Mouse (Mus musculus): ENCODE data around the gene Pacrg. TPM values are rescaled to one million over a fixed set of nuclear protein-coding genes. Genes with fewer than 3 reads are reported as not detected.

The Pacrg gene
- polyA plus RNA-seq, 1 experiment from 2014 or later, result 0.91 TPM

DNA sequence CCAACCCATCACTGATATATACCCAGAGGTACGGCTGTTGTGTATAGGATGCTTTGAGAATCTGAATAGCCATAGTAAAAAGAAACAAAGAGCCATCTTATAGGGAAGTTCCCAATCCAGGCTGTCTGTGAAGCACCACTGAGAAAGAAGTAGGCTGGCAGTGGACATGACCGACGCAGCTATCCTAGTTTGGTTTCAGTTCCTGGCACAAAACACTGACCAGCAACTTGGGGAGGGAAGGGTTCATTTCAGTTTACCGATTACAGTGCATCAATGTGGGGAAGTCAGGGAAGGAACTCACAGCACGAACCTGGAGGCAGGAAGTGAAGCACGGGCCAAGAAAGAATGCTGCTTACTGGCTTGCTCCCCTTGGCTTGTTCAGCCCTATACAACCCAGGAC, 456.7 kb downstream of the Pacrg start:
- no peak for DNase-seq (ENCODE audit: low spot score)

DNA sequence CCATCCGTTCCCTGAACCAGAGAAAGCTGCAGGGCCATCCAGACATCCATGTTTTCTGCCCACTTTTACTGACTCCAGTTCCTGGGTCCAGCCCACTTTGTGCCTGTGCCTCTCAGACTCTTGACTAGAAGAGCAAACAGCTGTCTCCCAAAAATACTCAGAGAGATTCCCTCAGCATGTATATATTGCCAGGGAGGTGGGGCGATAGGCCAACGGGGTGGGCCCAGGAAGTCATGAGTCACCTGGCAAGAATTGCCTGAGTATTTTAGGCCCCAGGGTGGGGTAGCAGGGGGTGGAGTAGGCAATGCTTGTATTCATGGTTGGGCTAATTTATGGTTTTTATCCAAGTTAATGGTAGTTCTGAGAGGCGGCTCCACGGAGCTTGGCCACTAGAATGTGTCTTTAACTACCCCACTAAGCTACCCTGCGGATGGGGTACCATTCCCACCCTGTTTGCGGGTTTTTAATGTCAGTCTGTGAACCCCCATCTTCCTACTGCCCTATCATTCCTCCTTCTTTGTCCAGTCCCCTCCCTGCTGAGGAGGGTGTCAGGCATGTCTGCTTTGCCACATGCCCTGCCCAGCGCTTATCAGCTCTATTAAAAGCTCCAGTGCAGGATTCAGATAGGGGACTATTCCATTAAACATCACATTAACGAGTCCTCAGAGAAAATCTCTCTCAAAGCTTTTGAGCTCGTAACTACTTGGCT, 461.5 kb downstream of the Pacrg start:
- no peak for DNase-seq (ENCODE audit: low spot score)

DNA sequence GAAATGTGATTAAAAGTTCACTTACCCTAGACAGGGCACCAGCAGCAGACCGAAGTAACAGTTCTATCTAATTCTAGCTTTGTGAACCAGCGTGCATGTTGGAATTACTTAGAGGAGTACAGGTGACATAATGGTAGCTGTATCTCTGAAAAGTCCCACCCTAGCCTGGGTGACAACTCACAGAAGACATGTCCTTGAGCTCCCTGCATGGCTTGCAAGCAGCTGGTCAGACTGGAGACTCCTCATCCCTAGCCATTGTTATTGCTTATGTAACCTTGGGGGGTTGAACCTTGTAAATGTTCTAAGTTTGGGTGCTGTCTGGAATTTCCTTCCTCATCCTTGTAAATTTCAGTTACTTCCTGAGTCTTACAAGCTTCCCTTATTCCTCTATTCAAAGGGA, 462.5 kb downstream of the Pacrg start:
- no peak for DNase-seq (ENCODE audit: low spot score)

- DNase-seq (ENCODE audit: low spot score), result no peak
Observed at GRCm38 (mm10) chr17:10374316-10374715, 465.8 kb downstream of the Pacrg start.

GRCm38 (mm10) chr17:10373727-10374126, 466.4 kb downstream of the Pacrg start:
- peak; percentile 30 for DNase-seq (ENCODE audit: low spot score)

DNA sequence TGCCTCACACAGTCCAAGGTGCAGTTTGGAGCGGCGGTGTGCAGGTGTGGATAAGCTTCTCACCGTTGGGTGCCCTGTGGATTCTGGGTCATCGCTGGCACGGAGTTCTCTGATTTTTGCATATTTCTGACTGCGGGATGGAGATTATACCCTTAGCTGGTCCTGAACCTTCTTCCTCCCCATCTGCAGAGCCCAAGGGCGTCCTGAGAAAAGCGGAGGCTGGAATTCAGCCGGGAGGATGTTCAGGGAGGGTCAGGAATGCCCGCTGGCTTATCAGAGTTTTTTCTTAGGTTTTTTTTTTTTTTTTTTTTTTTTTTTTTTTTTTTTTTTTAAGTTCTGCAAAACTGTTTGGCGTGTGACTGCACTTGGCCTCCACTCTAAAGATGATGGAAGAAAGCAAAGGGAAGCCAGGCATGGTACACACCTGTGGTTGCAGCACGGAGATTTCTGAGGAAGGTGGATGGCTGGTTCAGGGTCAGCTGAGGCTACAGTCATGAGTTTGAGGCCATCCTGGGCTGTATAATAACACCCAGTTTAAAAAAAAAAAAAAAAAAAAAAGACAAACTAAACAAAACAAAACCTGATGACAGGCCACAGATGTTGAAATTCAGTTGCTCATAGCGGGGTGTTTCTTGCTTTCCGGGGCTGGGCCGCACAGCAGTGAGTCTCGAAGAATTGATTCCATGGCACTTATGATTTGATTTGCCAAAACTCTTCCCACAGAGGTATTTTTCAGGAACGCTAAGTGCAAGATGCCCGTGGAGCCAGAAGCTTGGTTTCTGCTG, 467.9 kb downstream of the Pacrg start:
- peak; percentile 12 for DNase-seq (ENCODE audit: low spot score)

GRCm38 (mm10) chr17:10371472-10371871, 468.6 kb downstream of the Pacrg start:
- no peak for DNase-seq (ENCODE audit: low spot score)

DNA sequence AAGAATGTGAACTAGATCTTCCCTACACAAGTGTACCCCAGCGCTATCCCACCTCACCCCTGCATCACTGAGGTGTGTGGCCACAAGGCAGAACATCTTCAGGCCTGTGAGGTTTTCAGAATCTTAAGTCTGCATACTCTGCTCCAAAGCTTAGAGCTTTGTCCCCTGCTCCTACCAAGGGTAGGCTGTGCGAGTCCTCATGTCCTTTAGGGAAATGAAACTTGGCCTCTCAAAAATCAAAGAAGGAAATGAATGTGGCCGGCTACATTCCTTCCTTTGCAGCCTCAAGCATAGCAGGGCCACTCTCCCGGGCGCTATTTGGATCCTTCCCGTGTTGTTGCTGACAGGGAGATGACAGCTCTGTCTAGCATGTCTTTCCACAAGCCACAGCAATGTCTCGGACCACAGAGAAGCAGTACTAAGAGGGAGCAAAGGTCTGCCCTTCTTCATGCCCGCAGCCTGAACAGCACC, 469.4 kb downstream of the Pacrg start:
- DNase-seq (ENCODE audit: low spot score), result no peak

GRCm38 (mm10) chr17:10369961-10370659, 470.0 kb downstream of the Pacrg start:
- DNase-seq (ENCODE audit: low spot score), result no peak

DNA sequence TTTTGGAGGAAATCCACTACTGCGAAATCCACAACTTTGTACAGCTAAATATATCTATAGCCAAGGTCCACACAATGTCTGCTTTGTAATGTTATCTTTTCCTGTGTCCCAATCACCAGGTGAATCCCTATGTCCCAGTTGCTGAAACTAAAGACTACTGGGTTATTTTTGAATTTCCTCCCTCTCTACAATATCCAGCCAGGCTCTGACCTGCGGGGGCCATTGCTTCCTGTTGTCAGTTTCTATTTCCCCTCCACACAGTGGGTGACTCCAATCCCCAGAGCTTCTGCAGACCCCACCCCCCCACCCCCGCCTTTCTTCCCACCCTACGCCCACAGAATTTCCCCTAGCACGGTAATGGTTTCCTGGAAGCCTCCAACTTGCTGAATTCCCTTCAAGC, 473.1 kb downstream of the Pacrg start:
- no peak for DNase-seq (ENCODE audit: low spot score)

- DNase-seq (ENCODE audit: low spot score), result no peak
Observed at GRCm38 (mm10) chr17:10366577-10366976, 473.5 kb downstream of the Pacrg start.

GRCm38 (mm10) chr17:10365501-10366482, 474.3 kb downstream of the Pacrg start:
- DNase-seq (ENCODE audit: low spot score), result no peak

DNA sequence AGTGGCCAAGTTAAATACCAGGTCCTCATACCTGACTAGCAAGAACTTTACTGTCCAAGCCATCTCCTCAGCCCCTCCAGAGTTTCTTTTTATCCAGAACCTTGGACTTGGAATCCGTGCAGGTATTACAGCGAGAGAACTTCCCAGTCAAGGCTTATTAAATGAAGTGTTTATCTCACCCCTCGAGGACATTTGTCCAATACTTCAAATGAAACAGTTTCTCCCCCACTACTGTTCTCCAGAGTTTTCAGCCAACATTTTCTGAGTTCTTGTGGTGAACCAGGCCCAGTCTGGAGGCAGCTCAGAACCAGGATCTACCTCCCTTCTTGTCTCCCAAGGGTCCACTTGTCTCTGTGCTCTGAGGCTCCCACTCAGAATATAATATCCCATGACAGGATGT, 477.0 kb downstream of the Pacrg start:
- no peak for DNase-seq (ENCODE audit: low spot score)

DNA sequence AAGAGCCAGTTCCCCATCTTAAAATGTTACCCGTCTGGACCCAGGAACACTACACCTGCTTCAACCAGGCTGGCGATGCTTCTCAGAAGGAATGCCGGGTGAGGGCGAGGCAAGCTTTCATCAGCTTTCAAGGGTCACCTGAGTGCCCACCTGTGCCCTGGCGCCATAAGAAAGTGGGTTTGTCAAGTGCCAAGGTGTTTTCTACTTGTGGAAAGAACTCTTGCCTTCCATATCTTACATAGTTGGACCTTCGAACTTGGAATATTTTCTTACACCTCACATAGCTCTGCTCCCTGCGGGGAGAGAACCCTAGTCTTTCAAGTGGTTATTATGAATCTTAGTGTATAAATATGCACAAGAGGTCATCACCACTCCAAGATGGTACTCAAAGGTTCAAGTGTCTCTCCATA, 478.2 kb downstream of the Pacrg start:
- DNase-seq (ENCODE audit: low spot score), result no peak

DNA sequence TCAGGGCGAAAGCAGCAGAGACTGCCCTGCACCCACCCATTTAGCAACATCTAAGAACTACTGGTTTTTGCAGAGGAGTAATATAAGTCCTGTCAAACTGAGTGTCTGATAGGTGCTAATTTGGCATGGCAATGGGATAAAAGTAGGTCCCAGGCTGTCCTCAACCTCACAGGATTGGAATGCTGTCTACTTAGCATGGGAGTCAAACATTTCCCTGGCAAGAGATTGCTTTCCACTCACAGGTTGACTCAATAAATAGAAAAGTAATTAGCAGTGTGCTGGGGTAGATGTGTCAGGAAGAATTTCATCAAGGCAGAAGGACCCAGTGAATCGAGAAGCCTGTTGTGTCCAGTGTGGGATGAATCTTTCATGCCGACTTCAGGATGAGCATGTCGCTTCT, 479.4 kb downstream of the Pacrg start:
- no peak for DNase-seq (ENCODE audit: low spot score)

DNA sequence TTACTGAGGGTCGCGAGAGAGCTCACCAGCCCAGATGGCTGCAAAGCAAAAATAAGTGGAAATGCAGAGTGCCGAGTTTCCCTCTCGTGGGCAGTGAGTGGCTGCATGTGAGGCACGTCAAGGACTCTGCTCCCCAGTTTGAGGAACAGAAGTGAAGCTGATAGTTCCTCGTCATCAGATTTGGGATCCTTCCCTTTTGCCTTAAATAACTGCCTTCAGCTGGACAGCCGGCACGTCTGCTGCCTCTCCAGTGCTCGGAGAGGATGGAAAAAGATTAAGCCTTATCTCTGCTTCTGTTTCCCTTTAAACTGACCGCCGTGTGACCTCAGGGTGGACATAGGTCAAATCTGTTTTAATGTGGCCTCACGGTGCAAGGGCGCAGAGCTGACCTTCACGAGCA, 480.6 kb downstream of the Pacrg start:
- no peak for DNase-seq (ENCODE audit: low spot score)

DNA sequence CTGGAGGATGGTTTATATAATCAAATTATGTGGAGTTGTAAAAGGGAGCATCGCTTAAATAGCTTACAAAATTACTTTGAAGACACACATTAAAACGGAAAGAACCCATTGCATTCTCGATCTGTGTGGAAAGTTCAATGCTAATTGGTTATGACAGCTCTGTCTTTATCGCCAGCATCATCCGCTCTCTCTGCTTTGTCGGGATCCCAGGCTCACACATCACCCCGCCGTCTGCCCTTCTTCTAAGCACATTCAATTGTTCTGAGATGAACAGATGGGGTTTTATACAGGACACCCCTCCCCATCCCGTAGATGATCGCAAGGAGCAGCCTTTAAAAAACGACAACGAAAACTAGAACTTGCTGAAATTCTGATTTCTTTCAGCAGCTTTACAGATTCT, 482.8 kb downstream of the Pacrg start:
- no peak for DNase-seq (ENCODE audit: low spot score)

GRCm38 (mm10) chr17:10356294-10356693, 483.8 kb downstream of the Pacrg start:
- no peak for DNase-seq (ENCODE audit: low spot score)

GRCm38 (mm10) chr17:10355746-10356145, 484.4 kb downstream of the Pacrg start:
- no peak for DNase-seq (ENCODE audit: low spot score)
